In genomic region chr9:47353017-47353416, GRCm38 (mm10) we compare ENCODE assay signal across 13 mouse cellular contexts.
DNase-seq lines count a peak whose midpoint lies in the region; ATAC-seq and TF ChIP-seq lines count a peak whose summit lies in the region.
"Had no signal": no experiment of that assay in that cellular context is flagged by ENCODE, and none has a peak within 500 bp of the region (broad histone marks: within the 10 kb centered on the region; RNA-seq: fewer than 3 reads in every experiment).

No protein-coding gene starts in this region.

- no peaks in the 10 kb centered on the region for H3K9me3 ChIP-seq in kidney, embryonic 14.5 days (ENCODE audit: control insufficient read depth, low read length)
- H3K9me3 ChIP-seq in forebrain, embryonic 16.5 days (ENCODE audit: control insufficient read depth, low read length), result no peaks in the 10 kb centered on the region
- no peaks in the 10 kb centered on the region for H3K9me3 ChIP-seq in midbrain, embryonic 13.5 days

- 16% methylated on average over 2 of the region's 2 CpGs for WGBS in kidney, embryonic 14.5 days
- WGBS in forebrain, embryonic 16.5 days, result 14% methylated on average over 2 of the region's 2 CpGs
- 21% methylated on average over 2 of the region's 2 CpGs for WGBS in midbrain, embryonic 13.5 days

- no peaks in the 10 kb centered on the region for H3K27me3 ChIP-seq in kidney, embryonic 14.5 days (ENCODE audit: control insufficient read depth, insufficient read depth, low read length)
- H3K27me3 ChIP-seq in forebrain, embryonic 16.5 days (replicated peaks; ENCODE audit: control insufficient read depth, insufficient read depth, low read length), result no peaks in the 10 kb centered on the region
- H3K27me3 ChIP-seq in midbrain, embryonic 13.5 days, result peaks cover 8% of the 10 kb centered on the region

- H3K4me1 ChIP-seq in kidney, embryonic 14.5 days (ENCODE audit: control insufficient read depth, insufficient read depth, low read length), result no peaks in the 10 kb centered on the region; the same call in 1 of the 2 replicates
- peaks cover 12% of the 10 kb centered on the region for H3K4me1 ChIP-seq in forebrain, embryonic 16.5 days (replicated peaks; ENCODE audit: control insufficient read depth, insufficient read depth, low read length)
- peaks cover 19% of the 10 kb centered on the region for H3K4me1 ChIP-seq in midbrain, embryonic 13.5 days (replicated peaks)

- no peak for TF ChIP-seq CTCF in layer of hippocampus, adult 2 months (conservative IDR thresholded peaks at IDR 0.05)

- no peak overlapping the region for H3K4me2 ChIP-seq in kidney, embryonic 14.5 days (replicated peaks; ENCODE audit: low read depth, low read length)
- no peak overlapping the region for H3K4me2 ChIP-seq in forebrain, embryonic 16.5 days (ENCODE audit: low read length)
- no peak overlapping the region for H3K4me2 ChIP-seq in midbrain, embryonic 13.5 days (replicated peaks)

- H3K4me3 ChIP-seq in kidney, embryonic 14.5 days (ENCODE audit: low read length), result no peak overlapping the region
- H3K4me3 ChIP-seq in forebrain, embryonic 16.5 days (replicated peaks; ENCODE audit: low read length), result no peak overlapping the region
- no peak overlapping the region for H3K4me3 ChIP-seq in midbrain, embryonic 13.5 days (replicated peaks)
- H3K4me3 ChIP-seq in layer of hippocampus, adult 2 months, result no peak overlapping the region
- H3K4me3 ChIP-seq: left cerebral cortex, adult 2 months had no signal

- peak; percentile 52; the same call in 1 of the 2 replicates for ATAC-seq in kidney, embryonic 14.5 days (ENCODE audit: low FRiP score, low TSS enrichment)
- 0 out of 2 replicates have a peak, but pooled peaks have one; percentile 34 for ATAC-seq in forebrain, embryonic 16.5 days
- ATAC-seq in midbrain, embryonic 13.5 days, result peak; percentile 21; the same call in 1 of the 2 replicates
- ATAC-seq: liver, postnatal 0 days had no signal

- no peak overlapping the region for H3K9ac ChIP-seq in kidney, embryonic 14.5 days (ENCODE audit: low read depth, low read length)
- no peak overlapping the region for H3K9ac ChIP-seq in forebrain, embryonic 16.5 days (replicated peaks; ENCODE audit: low read depth, low read length)
- no peak overlapping the region for H3K9ac ChIP-seq in midbrain, embryonic 13.5 days (replicated peaks)
- H3K9ac ChIP-seq: liver, postnatal 0 days had no signal

- H3K36me3 ChIP-seq in kidney, embryonic 14.5 days (ENCODE audit: control insufficient read depth, insufficient read depth, low read length), result no peaks in the 10 kb centered on the region
- H3K36me3 ChIP-seq in forebrain, embryonic 16.5 days (ENCODE audit: control insufficient read depth, insufficient read depth), result no peaks in the 10 kb centered on the region
- no peaks in the 10 kb centered on the region for H3K36me3 ChIP-seq in midbrain, embryonic 13.5 days

- no peak overlapping the region for H3K27ac ChIP-seq in kidney, embryonic 14.5 days (ENCODE audit: low read depth, low read length)
- no peak overlapping the region for H3K27ac ChIP-seq in forebrain, embryonic 16.5 days (ENCODE audit: low read length)
- no peak overlapping the region for H3K27ac ChIP-seq in midbrain, embryonic 13.5 days
- H3K27ac ChIP-seq in layer of hippocampus, adult 2 months, result no peak overlapping the region
- H3K27ac ChIP-seq: left cerebral cortex, adult 2 months had no signal

- DNase-seq in kidney, adult 9 months, result no peak
- DNase-seq in brain, adult 2 months (ENCODE audit: low read depth, low spot score), result peak; percentile 57
- no peak for DNase-seq in layer of hippocampus, adult 2 months (ENCODE audit: low spot score in 2 of 2)
- DNase-seq in T-cell, adult 2 months (ENCODE audit: low spot score), result no peak
- no peak for DNase-seq in gastrocnemius, postnatal 10 days
- DNase-seq: cerebellum, postnatal 14 days; heart, adult 18-20 months; liver, postnatal 0 days; right cerebral cortex, postnatal 14 days had no signal
